Mouse (Mus musculus) urinary bladder, postnatal 36 days (tissue): ENCODE results near the gene Tmem150a.
A peak's percentile ranks its signal among the peaks of the same experiment; 100 is the strongest.

Experiments used
- DNase-seq, 2 experiments: peaks; one replicate each; pipeline ENCODE4 v3.0.0; 2022; ENCODE audit warnings: low spot score in 2 of 2, mixed read lengths in 1 of 2

The Tmem150a gene

DNA sequence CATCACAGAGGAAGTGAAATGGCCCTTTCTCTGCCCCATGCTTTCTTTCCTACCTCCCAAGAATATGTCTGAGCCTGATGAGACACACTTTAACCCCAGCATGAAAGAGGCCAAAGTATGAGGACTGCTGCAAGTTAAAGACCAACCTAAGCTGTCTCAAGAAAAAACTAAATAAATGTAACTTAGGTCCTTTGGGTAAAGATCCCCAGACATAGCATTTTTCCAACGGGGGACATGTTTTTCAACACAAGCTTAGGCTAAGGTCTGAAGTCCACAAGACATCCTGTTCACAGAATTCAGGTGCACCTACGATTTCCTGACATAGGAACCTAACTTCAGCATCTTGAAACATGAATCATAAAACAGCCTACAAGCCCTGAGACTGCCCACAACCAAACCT, 5.0 kb upstream of the Tmem150a start:
- no peak for DNase-seq

DNA sequence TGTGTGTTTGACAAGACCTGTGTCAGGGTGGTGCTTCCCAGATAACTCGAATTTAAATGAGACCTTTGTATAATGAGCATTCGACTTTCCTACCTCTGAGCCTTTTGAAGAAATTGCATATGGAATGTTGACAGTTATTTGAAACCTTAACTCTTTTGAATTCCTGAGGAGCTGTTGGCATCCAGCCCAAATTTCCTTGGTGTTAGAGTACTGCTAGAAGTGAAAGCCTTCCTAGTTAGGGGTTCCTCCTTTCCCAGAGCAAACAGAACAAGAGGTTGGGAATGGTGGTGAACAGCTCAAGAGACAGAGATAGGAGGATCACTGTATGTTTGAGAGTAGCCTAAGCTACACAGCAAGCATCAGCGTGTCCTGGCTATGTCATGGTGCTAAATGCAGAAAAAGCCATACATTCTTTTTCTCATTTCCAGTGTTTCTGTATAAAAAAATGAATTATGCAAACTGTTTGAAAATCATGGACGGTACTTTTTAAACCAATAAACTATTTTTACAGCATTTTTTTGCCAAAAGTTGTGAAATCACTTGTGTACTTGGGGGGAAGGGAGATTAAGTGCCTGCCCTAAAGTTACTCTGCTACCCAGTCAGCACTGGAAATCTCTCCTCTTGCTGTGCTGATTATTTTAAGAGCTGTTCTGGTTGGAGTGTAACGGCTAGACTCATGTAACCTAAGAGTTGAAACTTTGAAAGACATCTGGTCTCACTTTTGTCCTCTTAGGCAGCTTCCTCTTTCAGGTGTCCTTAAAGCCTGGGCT, 2.4 kb upstream of the Tmem150a start:
- DNase-seq: no peak

DNA sequence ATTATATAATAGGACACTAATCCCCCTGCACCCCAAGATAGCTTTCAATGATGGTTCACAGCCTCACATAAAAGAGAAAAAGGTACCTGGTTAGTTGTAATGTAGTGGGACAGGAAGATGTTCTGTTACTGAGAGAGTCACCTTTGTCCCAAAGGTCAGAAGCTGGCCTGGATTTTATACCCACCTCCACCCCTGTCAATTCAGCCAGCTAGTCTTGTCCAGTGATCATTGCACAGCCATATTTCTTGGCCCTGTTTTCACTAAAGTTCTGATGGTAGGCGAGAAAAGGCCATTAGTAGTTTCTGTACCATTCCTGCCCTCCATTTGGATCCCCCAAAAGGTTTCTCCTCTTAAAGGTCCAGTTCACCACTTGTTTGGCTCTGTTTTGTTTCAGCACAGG, 1.2 kb upstream of the Tmem150a start:
- no peak for DNase-seq

DNA sequence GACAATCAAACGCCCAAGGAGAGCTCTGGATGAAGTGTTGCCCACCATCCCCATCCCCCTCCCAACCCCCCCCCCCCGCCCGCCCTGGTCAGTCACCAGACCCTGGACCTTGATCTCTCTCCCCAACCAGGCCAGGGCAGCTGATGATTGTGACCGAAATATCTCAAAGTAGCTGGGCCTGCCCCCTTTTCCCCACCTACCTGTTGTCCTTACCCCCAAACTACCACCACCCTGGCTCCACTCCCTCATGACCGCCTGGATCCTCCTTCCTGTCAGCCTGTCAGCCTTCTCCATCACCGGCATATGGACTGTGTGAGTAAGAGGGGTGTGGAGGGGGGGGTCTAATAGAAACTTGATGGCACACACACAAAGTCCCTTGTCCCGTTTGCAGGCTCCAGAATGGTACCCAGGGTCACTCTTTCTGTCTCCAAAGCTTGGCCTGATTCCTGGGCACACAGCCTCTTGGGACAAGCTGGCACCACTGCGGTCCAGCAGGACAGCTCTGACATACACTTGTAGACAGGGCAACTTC, 820 bp downstream of the Tmem150a start:
- DNase-seq: no peak

DNA sequence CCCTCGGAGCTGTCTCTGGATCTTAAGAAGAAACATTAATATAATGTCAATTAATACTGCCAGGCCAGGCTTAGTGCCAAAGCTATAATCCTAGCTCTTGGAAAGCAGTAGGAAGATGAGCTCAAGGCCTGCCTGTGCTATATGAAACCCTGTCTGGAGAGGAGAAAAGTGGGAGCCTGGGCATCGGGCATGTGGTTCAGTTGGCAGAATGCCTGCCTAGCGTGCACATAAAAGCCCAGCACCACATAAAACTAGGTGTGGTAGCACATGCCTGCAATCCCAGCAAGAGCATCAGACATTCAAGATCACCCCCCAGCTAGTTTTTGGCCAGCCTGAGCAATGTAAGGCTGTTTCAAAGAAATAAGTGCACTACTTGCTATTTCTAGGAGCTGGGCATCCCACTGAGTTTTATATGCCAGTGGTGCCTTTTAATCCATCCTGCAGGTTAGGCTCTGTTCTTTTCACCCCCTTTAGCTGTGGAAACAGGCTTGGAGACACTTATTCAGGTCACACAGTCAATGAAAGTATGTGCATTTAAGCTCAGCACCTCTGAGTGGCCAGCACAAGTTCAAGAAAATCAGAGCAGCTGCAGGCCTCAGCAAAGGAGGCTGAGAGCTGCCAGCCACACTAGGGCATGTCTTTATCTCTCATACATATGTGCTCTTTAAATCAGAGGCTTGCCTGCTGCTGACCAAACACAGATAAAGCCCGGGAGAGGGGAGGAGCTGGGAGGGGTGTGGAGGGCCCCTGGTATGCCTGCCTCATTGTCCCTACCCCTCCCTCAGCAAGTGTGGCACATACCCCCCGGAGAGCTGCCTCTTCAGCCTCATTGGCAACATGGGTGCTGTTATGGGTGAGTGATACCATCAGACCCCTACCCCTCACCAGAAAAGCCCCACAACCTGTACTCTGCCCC, 2.2 kb downstream of the Tmem150a start:
- no peak for DNase-seq

DNA sequence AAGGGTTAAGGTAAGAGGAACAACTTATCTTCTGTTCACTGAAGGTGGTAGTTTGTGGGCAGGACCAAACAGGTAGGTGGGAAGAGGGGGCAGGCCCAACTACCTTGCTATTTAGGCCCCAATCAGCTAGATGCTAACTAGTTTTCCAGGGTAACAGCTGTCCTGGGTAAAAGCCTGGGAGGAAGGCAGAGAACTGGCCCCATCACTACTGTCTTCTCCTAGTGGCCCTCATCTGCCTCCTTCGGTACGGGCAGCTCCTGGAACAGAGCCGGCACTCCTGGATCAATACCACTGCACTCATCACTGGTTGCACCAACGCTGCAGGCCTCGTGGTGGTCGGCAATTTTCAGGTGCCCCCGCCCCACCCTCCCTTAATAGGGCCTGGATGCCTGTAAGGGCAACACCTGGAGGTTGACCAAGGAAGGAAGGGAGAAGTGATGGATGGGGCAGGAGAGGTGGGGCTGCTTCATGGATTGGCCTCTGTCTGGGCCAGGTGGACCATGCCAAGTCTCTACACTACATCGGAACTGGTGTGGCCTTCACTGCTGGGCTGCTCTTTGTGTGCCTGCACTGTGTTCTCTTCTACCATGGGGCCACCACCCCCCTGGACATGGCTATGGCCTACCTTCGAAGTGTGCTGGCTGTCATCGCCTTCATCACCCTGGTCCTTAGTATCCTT, 3.0 kb downstream of the Tmem150a start:
- no peak for DNase-seq

DNA sequence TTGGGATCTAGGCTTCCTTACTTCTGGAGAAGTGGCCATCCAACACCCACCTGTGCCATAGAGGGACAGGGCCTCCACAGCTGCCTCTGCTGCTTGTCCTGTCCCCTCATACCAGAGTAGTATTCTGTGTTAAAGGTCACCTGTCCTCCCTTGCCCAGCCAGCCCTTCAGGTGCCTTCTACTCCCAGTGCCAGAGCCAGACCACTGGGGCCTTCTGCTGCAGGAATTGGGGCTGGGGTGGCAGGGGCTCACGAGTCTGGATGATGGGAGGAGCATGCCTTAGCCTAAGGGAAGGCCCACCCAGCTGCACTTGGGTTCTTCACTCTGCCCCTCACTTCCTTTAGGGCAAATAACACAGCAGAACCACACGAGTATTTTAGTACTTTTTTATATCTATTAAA, 4.1 kb downstream of the Tmem150a start:
- DNase-seq: no peak

DNA sequence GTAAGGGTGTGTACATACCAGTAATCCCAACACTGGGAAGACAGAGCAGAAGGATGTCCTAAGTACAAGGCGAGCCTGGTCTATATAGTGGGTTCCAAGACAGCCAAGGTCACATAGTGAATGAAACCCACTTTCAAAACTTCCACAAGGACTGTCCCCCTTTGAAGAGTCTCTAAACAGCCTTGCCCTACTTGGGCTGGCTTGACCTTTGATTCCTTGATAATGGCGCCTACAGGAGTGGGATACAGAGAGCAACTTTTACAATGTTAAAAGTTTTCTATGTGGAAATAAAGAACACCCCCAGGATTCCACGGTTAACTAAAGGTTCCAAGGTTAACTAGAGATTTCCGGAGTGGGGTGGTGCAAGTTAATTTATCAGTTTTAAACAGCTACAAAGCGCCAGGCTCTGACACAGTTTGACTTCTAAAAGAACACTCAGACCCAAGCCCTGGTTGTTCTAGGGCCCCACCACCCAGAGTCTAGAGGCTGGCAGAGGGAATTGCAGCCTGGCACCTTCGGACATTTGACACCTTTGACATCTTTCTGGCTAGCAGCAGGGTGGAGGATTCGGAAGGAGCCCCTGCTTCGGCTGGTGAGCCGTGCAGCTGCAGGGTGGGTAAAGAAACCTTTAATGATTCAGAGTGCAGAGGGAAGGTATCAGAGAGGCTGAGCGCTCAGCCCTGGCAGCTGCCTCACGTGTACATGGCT, 4.8 kb downstream of the Tmem150a start:
- DNase-seq: no peak

DNA sequence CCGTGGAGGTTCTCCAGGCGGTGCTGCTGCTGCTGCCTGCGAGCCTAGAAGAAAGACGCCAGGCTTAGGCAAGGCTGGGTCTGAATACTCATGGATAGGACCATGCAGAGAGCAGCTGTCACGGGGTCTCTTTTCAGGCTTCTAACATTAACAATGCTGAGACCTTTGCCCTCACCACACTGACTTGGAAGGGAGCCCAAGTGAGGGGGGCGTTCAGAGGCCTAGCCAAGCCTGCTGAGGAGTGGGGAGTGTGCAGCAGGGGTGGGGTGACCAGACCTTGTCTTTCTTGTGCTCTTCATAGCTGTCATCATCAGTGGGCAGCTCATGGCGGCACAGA, 5.3 kb downstream of the Tmem150a start:
- no peak for DNase-seq

DNA sequence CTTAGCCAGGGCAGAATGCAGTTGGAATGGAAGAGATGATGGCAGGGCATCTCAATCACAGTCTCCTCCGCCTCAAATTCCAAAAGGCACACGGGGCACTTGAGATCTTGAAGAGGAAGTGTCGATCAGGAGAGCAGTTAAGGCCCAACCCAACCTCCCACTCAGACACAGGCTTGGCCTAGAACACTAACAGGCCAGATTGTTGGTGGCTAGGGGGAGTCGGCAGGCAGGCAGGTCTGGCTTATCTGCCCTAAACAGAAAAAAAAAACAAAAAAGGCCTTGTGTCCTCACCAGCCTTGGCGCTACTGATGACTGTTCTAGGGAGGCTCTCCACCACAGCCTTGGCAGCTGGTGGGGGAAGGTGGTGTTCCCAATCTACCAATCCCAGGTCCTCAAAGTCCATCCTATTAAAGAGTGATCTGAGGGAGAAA, 5.9 kb downstream of the Tmem150a start:
- DNase-seq: no peak

DNA sequence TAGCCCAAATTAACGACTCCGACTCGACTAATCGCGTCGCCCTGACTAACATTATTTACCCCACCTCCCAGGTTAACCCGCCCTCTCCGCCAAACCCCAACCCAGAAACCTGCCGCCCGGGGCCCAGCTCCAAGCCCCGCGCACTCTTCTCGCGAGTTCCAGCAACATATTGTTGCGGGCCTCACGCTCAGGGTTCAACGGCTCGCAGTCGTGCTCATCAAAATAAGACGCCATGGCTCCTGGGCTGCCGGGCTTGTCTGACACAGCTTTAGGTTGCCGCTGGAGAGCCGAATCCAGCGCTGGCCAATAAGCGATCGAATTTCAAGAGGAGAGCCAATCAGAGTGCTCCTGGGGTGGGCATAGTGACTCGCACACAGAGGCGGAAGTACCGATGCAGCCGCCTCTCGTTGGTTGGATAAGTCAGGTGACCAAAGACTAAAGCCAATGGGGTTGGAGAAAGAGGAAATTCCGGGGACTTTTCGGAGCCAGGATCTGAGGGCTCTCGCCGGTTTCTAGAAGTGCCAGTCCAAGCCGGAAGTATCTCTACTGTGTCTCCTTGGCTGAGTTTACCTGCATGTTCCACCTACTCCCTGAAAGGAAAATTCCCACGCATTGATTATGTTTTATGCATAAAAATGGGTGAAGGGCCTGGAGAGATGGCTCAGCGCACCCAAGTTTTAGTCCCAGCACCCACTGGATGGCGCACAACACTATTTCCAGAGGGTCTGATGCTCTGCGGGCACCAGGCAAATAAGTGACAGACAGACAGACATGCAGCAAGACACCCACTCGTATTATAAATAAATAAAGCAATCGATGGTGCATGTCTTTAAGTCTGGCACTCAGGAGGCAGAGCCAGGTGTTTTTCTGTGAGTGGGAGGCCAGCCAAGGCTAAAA, 7.1 kb downstream of the Tmem150a start:
- peak; percentile 92 to 95 for DNase-seq

DNA sequence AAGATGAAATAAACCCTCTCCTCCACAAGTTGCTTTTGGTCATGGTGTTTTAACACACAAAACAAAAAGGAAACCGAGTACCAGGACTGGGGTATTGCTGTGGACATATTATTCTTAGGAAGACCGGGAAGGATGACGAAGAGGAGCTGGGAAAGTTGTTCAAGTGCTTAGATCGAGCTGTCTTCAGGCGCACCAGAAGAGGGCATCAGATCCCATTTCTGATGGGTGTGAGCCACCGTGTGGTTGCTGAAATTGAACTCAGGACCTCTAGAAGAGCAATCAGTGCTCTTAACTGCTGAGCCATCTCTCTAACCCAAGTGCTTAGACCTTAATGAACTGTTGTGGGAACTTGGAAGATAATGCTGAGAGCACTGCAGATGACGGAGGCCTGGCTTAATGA, 8.8 kb downstream of the Tmem150a start:
- DNase-seq: no peak

DNA sequence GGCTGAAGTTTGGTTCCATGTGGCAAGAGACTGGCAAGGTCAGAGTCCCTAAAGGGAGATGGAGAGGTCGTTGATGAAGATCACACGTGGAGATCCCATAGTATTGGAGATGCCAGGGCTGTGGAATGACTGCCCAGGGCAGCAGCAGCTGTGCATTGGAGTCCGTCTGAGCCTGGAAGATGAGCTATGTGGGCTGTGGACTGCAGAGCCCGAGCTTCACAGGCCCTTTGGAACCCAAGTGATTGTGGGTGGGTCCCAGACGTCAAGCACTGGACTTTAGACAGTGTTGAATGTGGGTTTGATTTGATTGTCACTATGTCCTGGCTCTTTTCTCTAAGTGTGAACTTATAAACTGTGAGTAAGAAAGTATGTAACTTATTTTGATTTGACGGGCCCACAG, 9.7 kb downstream of the Tmem150a start:
- no peak for DNase-seq

DNA sequence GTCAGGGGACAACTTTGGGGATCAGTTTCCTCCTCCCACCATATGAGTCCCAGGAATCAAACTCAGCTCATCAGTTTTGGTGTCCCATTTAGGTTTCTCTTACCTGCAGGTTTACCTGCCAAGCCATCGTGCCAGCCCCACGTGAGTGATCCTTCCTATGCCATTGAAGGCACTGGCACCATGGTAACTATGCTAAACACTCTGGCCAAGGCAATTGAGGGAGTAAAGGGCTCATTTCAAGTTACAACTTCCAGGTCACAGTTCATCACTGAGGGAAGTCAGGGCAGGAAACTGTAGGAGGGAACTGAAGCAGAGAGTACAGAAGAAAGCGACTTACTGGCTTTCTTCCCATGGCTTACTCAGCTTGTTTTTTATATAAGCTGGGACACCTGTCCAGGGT, 11.1 kb downstream of the Tmem150a start:
- DNase-seq: no peak

DNA sequence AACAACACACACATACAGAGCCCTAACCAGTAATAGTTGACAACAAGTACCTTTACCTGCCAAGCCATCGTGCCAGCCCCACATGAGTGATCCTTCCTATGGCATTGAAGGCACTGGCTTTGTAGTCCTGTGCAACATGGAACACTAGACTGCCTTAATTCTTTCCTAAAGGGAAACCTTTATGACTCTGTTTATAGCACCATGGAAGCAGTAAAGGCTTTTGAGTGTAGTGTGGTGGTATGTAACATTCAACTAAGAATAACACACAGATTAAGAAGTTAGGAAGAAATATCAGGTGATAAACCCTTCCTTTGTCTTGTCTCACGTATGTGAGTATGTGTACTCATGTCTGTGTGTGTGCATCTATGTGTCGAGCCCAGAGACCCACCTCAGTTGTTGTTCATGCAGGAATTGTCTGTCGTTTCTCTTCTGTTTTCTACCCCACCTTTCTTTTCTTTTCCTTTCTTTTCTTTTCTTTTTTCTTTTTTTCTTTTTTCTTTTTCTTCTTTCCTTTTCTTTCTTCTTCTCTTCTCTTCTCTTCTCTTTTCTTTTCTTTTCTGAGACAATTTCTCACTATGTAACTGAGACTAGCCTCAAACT, 11.7 kb downstream of the Tmem150a start, which contains the start of gene Rnf181:
Gene Rnf181 (minus strand): TSS at position 113 of the 600 bp plus-strand sequence.
- no peak for DNase-seq

DNA sequence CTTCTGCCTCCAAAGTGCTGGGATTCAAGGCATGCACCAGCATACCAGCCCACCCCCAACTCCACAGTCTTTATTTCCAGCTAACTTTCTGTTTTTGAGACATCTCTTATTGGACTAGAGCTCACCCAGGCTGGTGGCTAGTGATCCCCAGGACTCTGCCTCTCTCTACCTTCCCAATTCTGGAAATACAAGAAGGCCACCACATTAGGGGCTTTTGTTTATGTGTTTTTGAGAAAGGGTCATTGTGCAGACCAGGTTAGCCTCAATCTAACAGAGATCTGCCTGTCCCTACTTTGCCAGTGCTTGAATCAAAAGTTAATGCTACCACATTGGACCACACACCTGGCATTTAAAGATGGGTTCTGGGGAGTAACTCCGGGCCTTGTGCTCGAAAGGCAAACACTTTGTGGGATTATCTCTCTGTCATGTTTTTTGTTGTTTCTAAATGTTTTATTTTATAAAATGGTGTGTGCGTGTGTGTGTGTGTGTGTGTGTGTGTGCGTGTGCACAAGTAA, 12.3 kb downstream of the Tmem150a start:
- DNase-seq: no peak

DNA sequence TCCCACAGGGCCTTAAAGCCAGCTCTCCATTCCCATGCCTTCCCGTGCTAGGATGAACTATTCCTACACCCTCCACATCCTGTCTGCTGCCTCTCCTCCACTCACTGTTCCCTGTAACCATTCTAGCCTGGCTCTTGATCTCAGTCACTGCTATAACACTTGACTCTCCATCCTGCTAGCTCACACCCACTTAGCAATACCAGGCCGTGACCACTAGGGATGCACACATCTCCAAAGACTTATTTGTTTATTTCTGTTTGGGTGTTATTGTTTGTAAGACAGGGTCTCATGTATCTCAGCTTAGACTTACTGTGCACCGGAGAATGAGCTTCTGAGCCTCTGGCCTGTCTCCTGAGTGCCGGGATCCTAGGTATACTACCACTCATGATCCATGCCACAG, 14.3 kb downstream of the Tmem150a start:
- no peak for DNase-seq

DNA sequence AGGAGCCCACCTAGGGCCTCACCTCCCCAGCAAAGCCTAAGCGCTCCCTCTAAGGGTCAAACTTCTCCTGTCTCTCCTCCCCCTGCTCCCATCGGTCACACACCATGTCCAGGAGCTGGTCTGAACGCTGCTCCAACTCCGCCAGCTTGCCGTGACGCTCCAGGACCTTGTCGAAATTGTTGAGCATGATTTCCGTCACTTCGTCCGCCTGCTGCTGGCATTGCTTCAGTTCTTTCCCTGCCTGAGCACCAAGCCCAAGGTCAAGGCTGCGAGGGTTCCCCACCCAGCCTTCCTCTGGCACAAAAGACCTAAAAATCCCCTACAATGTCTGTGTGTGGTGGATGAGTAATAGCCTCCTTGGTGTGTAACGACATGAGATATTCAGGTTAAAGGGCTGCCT, 14.8 kb downstream of the Tmem150a start:
- peak in 1 of 2 experiments; percentile 28 for DNase-seq

DNA sequence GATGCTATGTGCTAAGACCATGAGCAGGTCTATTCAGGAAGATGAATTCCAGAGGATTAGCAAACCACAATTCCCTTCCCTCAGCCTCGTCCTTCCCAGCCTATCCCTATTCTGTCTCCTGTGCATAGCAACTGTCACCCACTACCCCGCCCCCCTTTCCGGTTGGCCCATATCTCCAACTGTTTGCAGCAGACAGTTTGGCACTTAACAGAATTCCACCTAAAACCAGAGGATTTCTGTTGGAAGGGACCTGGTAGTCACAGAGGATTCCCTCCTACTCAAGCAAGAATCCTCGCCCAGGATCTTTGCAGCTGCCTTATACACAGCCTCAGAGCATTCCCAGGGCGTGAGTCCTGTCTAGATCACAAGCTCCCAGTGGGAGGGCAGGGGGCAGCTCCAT, 15.9 kb downstream of the Tmem150a start:
- no peak for DNase-seq

DNA sequence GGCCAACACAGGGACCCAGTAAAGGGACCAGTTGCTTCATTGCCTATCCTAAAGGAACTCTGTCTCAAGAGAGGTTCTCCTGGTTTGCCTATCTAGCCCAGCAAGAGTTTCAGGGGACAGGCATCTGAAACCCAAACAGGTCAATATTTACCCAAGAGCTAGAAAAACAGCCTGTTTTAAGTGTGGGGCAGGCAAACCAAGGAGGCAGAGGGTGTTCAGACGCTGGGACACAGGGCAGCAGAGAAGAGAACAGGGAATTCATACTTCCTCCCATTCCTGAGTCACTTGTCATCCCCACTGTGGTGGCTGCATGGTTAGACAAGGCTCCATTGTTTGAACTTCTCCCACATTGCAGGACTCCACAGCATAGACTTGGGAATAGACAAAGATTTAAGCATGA, 16.3 kb downstream of the Tmem150a start:
- no peak for DNase-seq
